Mouse (Mus musculus) Patski (cell line): Measurements from ENCODE around the gene Paxip1. TPM values are rescaled to one million over a fixed set of nuclear protein-coding genes. Genes with fewer than 3 reads are reported as not detected.

ENCODE experiments used
- ATAC-seq: fragments of 100-300 bp; one replicate; pipeline ENCODE4 v1.8.0; 2021
- CTCF ChIA-PET: fragments of 350-600 bp; sonication (Branson Sonifier 250); formaldehyde crosslinking; loops from one replicate; lab custom pipeline; 2022; ENCODE audit warnings: inconsistent platforms; lab: Charles Lee
- POLR2A ChIA-PET: fragments of 350-600 bp; sonication (Branson Sonifier 250); formaldehyde crosslinking; loops from one replicate; lab custom pipeline; 2022; ENCODE audit warnings: antibody characterized with exemption, inconsistent platforms; lab: Charles Lee
- DNase-seq: peaks from one replicate; pipeline ENCODE4 v3.0.0-alpha.2; 2011; ENCODE audit warnings: low read depth, low spot score
- H3K27me3 ChIP-seq: fragments of 371-371 bp; one replicate; pipeline ENCODE4 v1.5.1; 2021
- CTCF ChIP-seq: fragments of 100-300 bp; IDR thresholded peaks from one replicate; pipeline ENCODE4 v1.5.1; 2021
- in situ Hi-C: fragments of 300-500 bp; cut with MboI; formaldehyde crosslinking; loops from 3 replicates; pipeline ENCODE4 v1.11.1; 2018; ENCODE audit warnings: low pct_unique_long_range_greater_than_20kb, mixed read lengths
- polyA plus RNA-seq: library from polyadenylated mRNA; unstranded; gene quantifications from one replicate; pipeline ENCODE4 v1.2.3, GENCODE M21; 2021

Paxip1 gene
- polyA plus RNA-seq, 1 experiment from 2014 or later: 31.9 TPM

DNA sequence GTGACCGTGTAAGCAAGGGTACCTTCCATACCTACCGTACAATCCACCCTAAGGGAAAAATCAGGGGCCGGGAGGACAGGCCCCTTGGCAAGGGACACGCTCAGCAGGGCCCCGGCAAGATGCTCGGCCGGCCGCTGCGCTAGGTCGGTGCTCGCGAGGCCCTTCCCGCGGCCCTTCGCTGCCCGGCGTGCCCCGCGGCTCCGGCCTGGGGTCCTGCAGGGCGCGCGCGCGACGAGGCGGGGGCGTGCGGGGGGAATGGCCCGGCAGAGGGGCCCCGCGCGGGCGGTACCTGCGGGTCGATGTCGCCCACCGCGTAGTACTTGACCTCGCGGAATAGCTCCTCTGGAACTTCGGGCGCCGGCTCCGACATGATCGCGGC is 592 bp downstream of the Paxip1 start:
- ATAC-seq (peak; percentile 68), DNase-seq (no peak)
- POLR2A ChIA-PET: interaction anchor here (1.2 to 1.3 kb wide), 2 partner anchors 18 to 281 kb away, joined by 3 to 4 read pairs; partner anchors contain the start of gene Insig1
- CTCF ChIA-PET: interaction anchor here (0.9 kb wide), 2 partner anchors 8 to 45 kb away, joined by 3 read pairs; no protein-coding TSS in a partner anchor
- in situ Hi-C loops: loop anchor here (10.0 kb wide), 1 partner anchor 284 kb away; the partner anchor contains the start of gene Insig1
- H3K27me3 ChIP-seq: peaks cover 5% of the 10 kb centered on the region
- no peak for TF ChIP-seq CTCF

DNA sequence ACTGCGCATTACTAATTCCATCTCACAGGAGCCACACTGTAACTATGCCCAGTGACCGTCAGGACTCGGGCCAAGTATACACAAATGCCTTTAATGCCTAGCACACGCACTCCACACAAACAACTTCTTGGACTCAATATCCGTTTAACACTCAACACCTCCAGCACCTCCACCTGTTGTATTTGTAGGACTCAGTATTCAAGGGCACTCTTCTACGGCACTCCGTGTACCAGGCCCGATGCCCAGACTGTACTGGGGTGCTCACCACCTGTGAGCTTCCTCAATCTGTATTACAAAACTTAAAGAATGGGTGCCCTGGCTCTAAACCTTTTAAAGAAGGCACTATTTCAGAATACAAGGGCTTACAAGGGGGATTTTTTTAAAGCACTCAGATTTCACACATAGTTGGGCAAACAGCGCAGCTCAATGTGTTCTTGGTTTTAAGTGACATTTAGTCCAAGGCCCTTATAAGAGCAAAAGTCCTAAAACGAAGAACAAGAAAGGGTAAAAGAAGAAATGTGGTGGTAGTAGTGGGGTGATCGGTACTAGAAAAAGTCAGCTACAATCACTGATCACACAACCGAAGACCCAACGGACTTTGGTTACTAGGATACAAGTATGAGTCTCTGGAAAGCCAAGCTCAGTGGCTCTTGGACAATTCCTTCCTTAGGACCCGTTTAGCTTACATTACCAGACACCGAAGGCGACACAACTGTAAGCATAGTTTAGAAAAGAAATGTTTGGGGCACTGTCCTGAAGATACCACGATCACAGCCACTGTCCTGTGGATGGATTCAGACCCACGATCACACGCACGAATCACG is 1.2 kb downstream of the Paxip1 start:
- H3K27me3 ChIP-seq: no peaks in the 10 kb centered on the region
- no peak for DNase-seq
- in situ Hi-C loops: loop anchor here (10.0 kb wide), 1 partner anchor 285 kb away; the partner anchor contains the start of gene Insig1
- ATAC-seq: peak; percentile 8
- ChIA-PET POLR2A (interaction anchor here (1.2 to 1.3 kb wide), 2 partner anchors 18 to 282 kb away, joined by 3 to 4 read pairs; partner anchors contain the start of gene Insig1), CTCF (interaction anchor here (0.9 kb wide), 2 partner anchors 9 to 44 kb away, joined by 3 read pairs; no protein-coding TSS in a partner anchor)
- TF ChIP-seq CTCF: no peak

- no peak for TF ChIP-seq CTCF
- POLR2A ChIA-PET: no interaction called here
- no peak for DNase-seq
- in situ Hi-C loops: no loop called here
- H3K27me3 ChIP-seq: no peaks in the 10 kb centered on the region
- no peak for ATAC-seq
- CTCF ChIA-PET: no interaction called here
These were observed 1.9 kb downstream of the Paxip1 start for GRCm38 (mm10) chr5:27789586-27789985.

- no peak for TF ChIP-seq CTCF
- in situ Hi-C loops: no loop called here
- no peak for ATAC-seq
- DNase-seq: no peak
- H3K27me3 ChIP-seq: no peaks in the 10 kb centered on the region
- POLR2A ChIA-PET: interaction anchor here (1.6 kb wide), 1 partner anchor 40 kb away, joined by 3 read pairs; no protein-coding TSS in a partner anchor
- CTCF ChIA-PET: interaction anchor here (0.9 to 1.2 kb wide), 3 partner anchors 10 to 21 kb away, joined by 3 to 4 read pairs (median 3); no protein-coding TSS in a partner anchor
These were observed 8.1 kb downstream of the Paxip1 start for GRCm38 (mm10) chr5:27783381-27783780.

- ChIA-PET POLR2A (no interaction called here), CTCF (interaction anchor here (1.6 to 2.1 kb wide), 3 partner anchors 12 to 23 kb away, joined by 4 to 6 read pairs (median 5); no protein-coding TSS in a partner anchor)
- no peak for ATAC-seq
- H3K27me3 ChIP-seq: no peaks in the 10 kb centered on the region
- DNase-seq: no peak
- in situ Hi-C loops: no loop called here
- no peak for TF ChIP-seq CTCF
These were observed 23.5 kb downstream of the Paxip1 start for GRCm38 (mm10) chr5:27767948-27768347.

DNA sequence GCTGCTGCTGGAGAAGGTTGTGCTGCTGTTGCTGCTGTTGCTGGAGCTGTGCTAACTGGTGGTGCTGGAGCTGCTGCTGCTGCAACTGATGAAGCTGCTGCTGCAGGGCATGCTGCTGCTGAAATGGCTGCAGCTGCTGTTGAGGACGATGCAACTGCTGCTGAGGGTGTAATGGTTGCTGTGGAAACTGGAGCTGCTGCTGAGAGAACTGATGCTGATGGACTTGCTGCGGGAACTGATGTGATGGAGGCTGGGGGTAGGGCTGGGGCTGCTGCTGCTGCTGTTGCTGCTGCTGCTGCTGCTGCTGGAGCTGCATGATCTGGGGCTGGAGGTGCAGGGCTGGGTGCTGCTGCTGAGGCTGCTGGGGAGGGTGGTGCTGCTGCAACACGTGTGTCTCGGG is 25.7 kb downstream of the Paxip1 start:
- DNase-seq (no peak), ATAC-seq (no peak)
- no peak for TF ChIP-seq CTCF
- POLR2A ChIA-PET: interaction anchor here (0.6 kb wide), 1 partner anchor 1917 kb away, joined by 3 read pairs; no protein-coding TSS in a partner anchor
- in situ Hi-C loops: no loop called here
- CTCF ChIA-PET: no interaction called here
- H3K27me3 ChIP-seq: no peaks in the 10 kb centered on the region

GRCm38 (mm10) chr5:27744944-27745343 is 46.5 kb downstream of the Paxip1 start:
- no peak for ATAC-seq
- DNase-seq: no peak
- ChIA-PET POLR2A (no interaction called here), CTCF (interaction anchor here (0.8 to 1.8 kb wide), 4 partner anchors 8 to 23 kb away, joined by 3 to 4 read pairs (median 3); no protein-coding TSS in a partner anchor)
- H3K27me3 ChIP-seq: no peaks in the 10 kb centered on the region
- TF ChIP-seq CTCF: no peak
- in situ Hi-C loops: no loop called here

DNA sequence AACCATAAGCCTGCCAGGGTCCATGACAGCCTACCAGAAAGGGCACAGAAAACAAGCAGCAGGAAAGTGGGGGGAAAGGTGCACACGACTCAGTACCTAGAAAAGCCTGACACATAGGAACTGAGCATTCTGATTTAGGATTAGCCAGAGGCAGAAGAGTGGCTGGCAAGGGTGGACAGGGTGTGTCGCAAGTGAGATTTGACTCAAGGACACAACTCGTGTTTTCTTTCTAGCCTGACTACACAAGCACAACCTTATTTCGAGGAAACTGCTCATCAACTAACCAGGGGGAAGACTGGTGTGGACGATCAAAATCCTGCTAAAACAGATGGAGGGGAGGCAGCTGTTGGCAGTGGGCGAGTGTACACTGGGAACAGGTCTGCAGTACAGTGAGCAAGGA is 52.3 kb downstream of the Paxip1 start:
- ChIA-PET CTCF (interaction anchor here (1.5 kb wide), 1 partner anchor 7 kb away, joined by 6 read pairs; no protein-coding TSS in a partner anchor), POLR2A (no interaction called here)
- H3K27me3 ChIP-seq: no peaks in the 10 kb centered on the region
- DNase-seq (no peak), ATAC-seq (no peak)
- in situ Hi-C loops: no loop called here
- TF ChIP-seq CTCF: no peak

GRCm38 (mm10) chr5:27737168-27737567 is 54.3 kb downstream of the Paxip1 start:
- ChIA-PET POLR2A (no interaction called here), CTCF (interaction anchor here (1.1 to 1.2 kb wide), 2 partner anchors 9 to 10 kb away, joined by 5 read pairs; no protein-coding TSS in a partner anchor)
- H3K27me3 ChIP-seq: no peaks in the 10 kb centered on the region
- peak; percentile 38 for DNase-seq
- TF ChIP-seq CTCF: peak; percentile 77
- in situ Hi-C loops: no loop called here
- peak; percentile 88 for ATAC-seq

DNA sequence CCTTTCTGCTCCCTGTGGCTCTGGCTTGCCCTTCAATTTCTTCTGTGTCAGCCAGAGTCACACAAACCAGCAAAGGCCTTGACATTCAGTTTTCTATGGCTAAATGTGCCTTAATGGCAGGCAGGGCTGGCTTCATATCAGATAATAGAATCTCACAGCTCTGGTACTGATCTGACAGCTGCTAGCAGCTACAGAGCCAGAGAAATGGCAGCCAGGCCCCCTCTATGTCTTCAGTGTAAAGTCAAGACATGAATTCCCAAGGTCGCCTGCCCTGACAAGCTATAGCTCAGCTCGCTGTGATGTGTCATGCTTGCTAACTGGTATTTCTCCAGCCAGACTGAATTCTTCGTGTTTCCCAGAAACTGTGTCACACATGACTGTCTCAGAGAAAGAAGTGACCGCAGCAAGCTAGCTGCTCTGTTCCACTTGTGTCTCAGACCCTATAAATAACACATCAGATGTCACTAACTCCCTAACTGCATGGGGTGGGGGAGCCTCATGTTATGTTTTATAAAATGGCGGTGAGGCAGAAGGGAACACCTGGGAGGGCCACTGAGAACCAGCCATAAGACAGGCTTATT is 59.1 kb downstream of the Paxip1 start:
- ATAC-seq (peak; percentile 10), DNase-seq (no peak)

More for the DNA sequence above, 59.1 kb downstream of the Paxip1 start:
- in situ Hi-C loops: no loop called here
- CTCF ChIA-PET: interaction anchor here (1.1 kb wide), 1 partner anchor 9 kb away, joined by 3 read pairs; no protein-coding TSS in a partner anchor
- no peaks in the 10 kb centered on the region for H3K27me3 ChIP-seq
- POLR2A ChIA-PET: no interaction called here
- no peak for TF ChIP-seq CTCF
